Mouse (Mus musculus) G1E (cell line): ENCODE measurements around the gene Cep68.

Experiments used
- CTCF ChIP-seq: IDR thresholded peaks from 2 replicates; pipeline ENCODE4 v1.5.1; 2012; ENCODE audit warnings: low read depth, low read length, inconsistent platforms, mixed read lengths
- GATA1 ChIP-seq: IDR thresholded peaks from 2 replicates; pipeline ENCODE4 v1.6.1; 2012; ENCODE audit warnings: borderline replicate concordance, low read length, inconsistent platforms, mixed read lengths
- POLR2AphosphoS5 ChIP-seq: IDR thresholded peaks from 2 replicates; pipeline ENCODE4 v1.6.1; 2012; ENCODE audit warnings: low read depth, low read length, inconsistent platforms; ENCODE audit not compliant: insufficient replicate concordance
- TAL1 ChIP-seq: conservative IDR thresholded peaks from 2 replicates; pipeline ENCODE4 v1.6.1; 2012; ENCODE audit warnings: low read depth, low read length, inconsistent platforms, mixed read lengths

DNA sequence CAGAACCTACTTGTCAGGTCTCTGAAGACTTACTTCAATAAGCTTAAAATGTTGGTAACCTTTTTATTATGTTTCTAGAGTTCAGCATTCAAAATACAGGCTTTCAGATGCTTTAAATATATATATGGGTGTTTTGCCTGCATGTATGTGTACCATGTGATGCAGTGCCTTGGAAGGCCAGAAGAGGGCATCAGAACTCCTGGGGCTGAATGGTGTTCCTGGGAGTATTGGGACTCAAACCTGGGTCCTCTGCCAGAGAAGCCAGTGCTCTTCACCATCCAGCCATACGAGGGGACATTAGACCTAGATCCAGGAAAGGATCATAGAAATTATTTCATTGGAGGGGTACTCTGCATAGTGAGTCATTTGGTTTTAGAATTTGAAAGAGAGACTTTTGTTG, 34.5 kb downstream of the Cep68 start:
- TF ChIP-seq GATA1 (no peak), CTCF (no peak), TAL1 (no peak), POLR2AphosphoS5 (no peak)
